Mouse (Mus musculus) ES-E14 (cell line): Measurements from ENCODE around the gene Pgm3.

Source experiments
- CHD2 ChIP-seq: IDR thresholded peaks from 2 replicates; pipeline ENCODE4 v1.6.1; 2014; ENCODE audit warnings: mild to moderate bottlenecking, low read depth, low read length, inconsistent platforms
- MAFK ChIP-seq: IDR thresholded peaks from 2 replicates; pipeline ENCODE4 v1.6.1; 2014; ENCODE audit warnings: mild to moderate bottlenecking, low read depth, low read length, inconsistent platforms; ENCODE audit not compliant: insufficient read depth
- ZNF384 ChIP-seq: IDR thresholded peaks from 2 replicates; pipeline ENCODE4 v1.6.1; 2012; ENCODE audit warnings: low read depth, low read length, inconsistent platforms

- TF ChIP-seq MAFK: no peak
- TF ChIP-seq ZNF384: no peak
- TF ChIP-seq CHD2: no peak
These were observed 40.4 kb upstream of the Pgm3 start for GRCm38 (mm10) chr9:86612091-86612490.
